10 mouse cellular contexts compared by ENCODE assay signal in genomic region chr12:27946866-27947459, GRCm38 (mm10).
DNase-seq lines count a peak whose midpoint lies in the region; ATAC-seq and TF ChIP-seq lines count a peak whose summit lies in the region.
"Had no signal": no experiment of that assay in that cellular context is flagged by ENCODE, and none has a peak within 500 bp of the region (broad histone marks: within the 10 kb centered on the region; RNA-seq: fewer than 3 reads in every experiment).

No protein-coding gene starts in this region.

- TF ChIP-seq CTCF in hindbrain, postnatal 0 days (IDR thresholded peaks at IDR 0.05; ENCODE audit: low read depth), result no peak
- TF ChIP-seq CTCF in cerebellum, adult 2 months (IDR thresholded peaks at IDR 0.05; ENCODE audit: borderline replicate concordance, insufficient read depth, low read depth, low read length), result no peak

- no peak overlapping the region for H3K4me3 ChIP-seq in hindbrain, embryonic 10.5 days
- H3K4me3 ChIP-seq in hindbrain, postnatal 0 days (ENCODE audit: low read length), result no peak overlapping the region
- no peak overlapping the region for H3K4me3 ChIP-seq in neural tube, embryonic 15.5 days (replicated peaks)
- no peak overlapping the region for H3K4me3 ChIP-seq in hindbrain, embryonic 12.5 days
- no peak overlapping the region for H3K4me3 ChIP-seq in neural tube, embryonic 11.5 days (ENCODE audit: low read depth, low read length)
- H3K4me3 ChIP-seq in cerebellum, adult 2 months (replicated peaks; ENCODE audit: insufficient read depth, low read depth, low read length), result no peak overlapping the region
- H3K4me3 ChIP-seq: liver, embryonic 13.5 days had no signal

- no peaks in the 10 kb centered on the region for H3K27me3 ChIP-seq in hindbrain, embryonic 10.5 days (ENCODE audit: insufficient read depth, poor library complexity, severe bottlenecking)
- H3K27me3 ChIP-seq in hindbrain, postnatal 0 days (ENCODE audit: insufficient read depth, low read length), result no peaks in the 10 kb centered on the region
- H3K27me3 ChIP-seq in neural tube, embryonic 15.5 days (replicated peaks), result no peaks in the 10 kb centered on the region
- H3K27me3 ChIP-seq in hindbrain, embryonic 12.5 days, result no peaks in the 10 kb centered on the region
- no peaks in the 10 kb centered on the region for H3K27me3 ChIP-seq in neural tube, embryonic 11.5 days (ENCODE audit: control insufficient read depth, insufficient read depth, low read length)
- no peaks in the 10 kb centered on the region for H3K27me3 ChIP-seq in cerebellum, adult 2 months (ENCODE audit: control insufficient read depth, insufficient read depth, low read length)
- H3K27me3 ChIP-seq: liver, embryonic 13.5 days had no signal

- no peaks in the 10 kb centered on the region for H3K36me3 ChIP-seq in hindbrain, embryonic 10.5 days
- H3K36me3 ChIP-seq in hindbrain, postnatal 0 days (ENCODE audit: insufficient read depth, low read length), result no peaks in the 10 kb centered on the region
- no peaks in the 10 kb centered on the region for H3K36me3 ChIP-seq in neural tube, embryonic 15.5 days
- no peaks in the 10 kb centered on the region for H3K36me3 ChIP-seq in hindbrain, embryonic 12.5 days
- no peaks in the 10 kb centered on the region for H3K36me3 ChIP-seq in neural tube, embryonic 11.5 days (ENCODE audit: control insufficient read depth, insufficient read depth, low read length)
- H3K36me3 ChIP-seq: liver, embryonic 13.5 days had no signal

- peaks cover 29% of the 10 kb centered on the region for H3K4me1 ChIP-seq in hindbrain, embryonic 10.5 days (replicated peaks)
- H3K4me1 ChIP-seq in hindbrain, postnatal 0 days (ENCODE audit: insufficient read depth, low read length), result no peaks in the 10 kb centered on the region
- H3K4me1 ChIP-seq in neural tube, embryonic 15.5 days, result peaks cover 24% of the 10 kb centered on the region
- peaks cover 31% of the 10 kb centered on the region for H3K4me1 ChIP-seq in hindbrain, embryonic 12.5 days
- H3K4me1 ChIP-seq in neural tube, embryonic 11.5 days (ENCODE audit: control insufficient read depth, insufficient read depth, low read length), result peaks cover 10% of the 10 kb centered on the region; the same call in 1 of the 2 replicates
- H3K4me1 ChIP-seq in cerebellum, adult 2 months (ENCODE audit: control insufficient read depth, insufficient read depth, low read length), result no peaks in the 10 kb centered on the region
- H3K4me1 ChIP-seq: liver, embryonic 13.5 days had no signal

- no peak overlapping the region for H3K4me2 ChIP-seq in hindbrain, postnatal 0 days (ENCODE audit: low read depth, low read length)
- no peak overlapping the region for H3K4me2 ChIP-seq in neural tube, embryonic 15.5 days
- peak overlapping the region; percentile 8; the same call in 1 of the 2 replicates for H3K4me2 ChIP-seq in hindbrain, embryonic 12.5 days (replicated peaks)
- H3K4me2 ChIP-seq in neural tube, embryonic 11.5 days (ENCODE audit: low read depth), result no peak overlapping the region
- H3K4me2 ChIP-seq: liver, embryonic 13.5 days had no signal

- TF ChIP-seq POLR2A in cerebellum, adult 2 months (IDR thresholded peaks at IDR 0.05; ENCODE audit: borderline replicate concordance, insufficient read depth, low read length), result no peak

- DNase-seq in hindbrain, embryonic 10.5 days (ENCODE audit: low spot score), result peak; percentile 23
- DNase-seq in hindbrain, postnatal 0 days (ENCODE audit: low spot score), result no peak
- peak; percentile 50 for DNase-seq in neural tube, embryonic 10.5 days (ENCODE audit: extremely low spot score, low spot score)
- peak; percentile 40 for DNase-seq in neural tube, embryonic 11.5 days (ENCODE audit: low spot score)
- no peak for DNase-seq in cerebellum, adult 2 months
- no peak for DNase-seq in cerebellum, adult 11 months
- DNase-seq: liver, embryonic 13.5 days had no signal

- H3K9me3 ChIP-seq in hindbrain, embryonic 10.5 days, result no peaks in the 10 kb centered on the region
- no peaks in the 10 kb centered on the region for H3K9me3 ChIP-seq in hindbrain, postnatal 0 days (ENCODE audit: low read length)
- H3K9me3 ChIP-seq in neural tube, embryonic 15.5 days (replicated peaks), result no peaks in the 10 kb centered on the region
- H3K9me3 ChIP-seq in hindbrain, embryonic 12.5 days (replicated peaks), result no peaks in the 10 kb centered on the region
- H3K9me3 ChIP-seq in neural tube, embryonic 11.5 days (ENCODE audit: control insufficient read depth, low read length), result no peaks in the 10 kb centered on the region
- H3K9me3 ChIP-seq: liver, embryonic 13.5 days had no signal

- WGBS in hindbrain, embryonic 10.5 days, result 39% methylated on average over 7 of the region's 7 CpGs
- WGBS in hindbrain, postnatal 0 days, result 49% methylated on average over 7 of the region's 7 CpGs
- WGBS in neural tube, embryonic 15.5 days, result 37% methylated on average over 7 of the region's 7 CpGs
- WGBS in hindbrain, embryonic 12.5 days, result 38% methylated on average over 7 of the region's 7 CpGs
- 34% methylated on average over 7 of the region's 7 CpGs for WGBS in neural tube, embryonic 11.5 days
- WGBS in cerebellum, adult 2 months, result 58% methylated on average over 7 of the region's 7 CpGs

- H3K27ac ChIP-seq in hindbrain, embryonic 10.5 days, result peak overlapping the region; percentile 71
- H3K27ac ChIP-seq in hindbrain, postnatal 0 days, result no peak overlapping the region
- H3K27ac ChIP-seq in neural tube, embryonic 15.5 days (replicated peaks), result no peak overlapping the region
- H3K27ac ChIP-seq in hindbrain, embryonic 12.5 days, result peak overlapping the region; percentile 75
- peak overlapping the region; percentile 24 for H3K27ac ChIP-seq in neural tube, embryonic 11.5 days (ENCODE audit: low read depth, low read length)
- no peak overlapping the region for H3K27ac ChIP-seq in cerebellum, adult 2 months (ENCODE audit: insufficient read depth, low read length)
- H3K27ac ChIP-seq: liver, embryonic 13.5 days; macrophage had no signal

- no peak overlapping the region for H3K9ac ChIP-seq in hindbrain, postnatal 0 days (replicated peaks; ENCODE audit: low read length)
- no peak overlapping the region for H3K9ac ChIP-seq in neural tube, embryonic 15.5 days (replicated peaks)
- no peak overlapping the region for H3K9ac ChIP-seq in hindbrain, embryonic 12.5 days
- H3K9ac ChIP-seq in neural tube, embryonic 11.5 days (ENCODE audit: low read length), result no peak overlapping the region
- H3K9ac ChIP-seq: liver, embryonic 13.5 days had no signal

- ATAC-seq in hindbrain, postnatal 0 days, result no peak
- ATAC-seq in neural tube, embryonic 15.5 days (ENCODE audit: low FRiP score), result no peak
- peak; percentile 40; the same call in 1 of the 2 replicates for ATAC-seq in hindbrain, embryonic 12.5 days (ENCODE audit: low FRiP score)
- no peak for ATAC-seq in neural tube, embryonic 11.5 days (ENCODE audit: insufficient read depth, low FRiP score, low TSS enrichment)

Comparison
In these comparisons a context has a peak if more than half of its experiments do, and no peak if none do; other contexts are left out.
1. DNase-seq: peak in hindbrain, embryonic 10.5 days (single experiment), neural tube, embryonic 10.5 days (single experiment) and neural tube, embryonic 11.5 days (single experiment); none in hindbrain, postnatal 0 days (single experiment), cerebellum, adult 2 months (0 of 2) and cerebellum, adult 11 months (single experiment).
2. H3K27ac ChIP-seq: peak in hindbrain, embryonic 10.5 days (single experiment), hindbrain, embryonic 12.5 days (single experiment) and neural tube, embryonic 11.5 days (single experiment); none in hindbrain, postnatal 0 days (single experiment), neural tube, embryonic 15.5 days (single experiment) and cerebellum, adult 2 months (single experiment).